Mouse (Mus musculus): Measurements from ENCODE around the gene Pemt. TPM values are rescaled to one million over a fixed set of nuclear protein-coding genes. Genes with fewer than 3 reads are reported as not detected.
A peak's percentile ranks its signal among the peaks of the same experiment; 100 is the strongest.

The Pemt gene
- polyA plus RNA-seq, 1 experiment, result 41.5 TPM

GRCm38 (mm10) chr11:60088947-60089346 is 42.7 kb upstream of the Pemt start:
- TF ChIP-seq CTCF (IDR thresholded peaks at IDR 0.05; ENCODE audit: control insufficient read depth, insufficient read depth, insufficient replicate concordance, low read depth, low read length) (peak; percentile 16; the same call in 1 of the 2 replicates), POLR2A (IDR thresholded peaks at IDR 0.05; ENCODE audit: control insufficient read depth, low read depth, low read length) (no peak)
- Histone ChIP-seq H3K4me3 (ENCODE audit: control insufficient read depth, low read depth, low read length) (no peak overlapping the region; the same call in 1 of the 2 replicates), H3K4me1 (ENCODE audit: control insufficient read depth, insufficient read depth, low read length) (peaks cover 6% of the 10 kb centered on the region)

GRCm38 (mm10) chr11:60086676-60087075 is 40.4 kb upstream of the Pemt start:
- H3K36me3 ChIP-seq (ENCODE audit: control insufficient read depth, insufficient read depth, low read length), result no peaks in the 10 kb centered on the region
- H3K4me3 ChIP-seq (ENCODE audit: control insufficient read depth, low read depth, low read length), result peak overlapping the region; percentile 42
- no peak overlapping the region for H3K27ac ChIP-seq (ENCODE audit: control insufficient read depth, insufficient read depth, low read depth, low read length)
- no peaks in the 10 kb centered on the region for H3K27me3 ChIP-seq (ENCODE audit: control insufficient read depth, insufficient read depth, low read length)
- peaks cover 6% of the 10 kb centered on the region for H3K4me1 ChIP-seq (ENCODE audit: control insufficient read depth, insufficient read depth, low read length)
- TF ChIP-seq POLR2A (IDR thresholded peaks at IDR 0.05; ENCODE audit: control insufficient read depth, low read depth, low read length) (no peak), CTCF (IDR thresholded peaks at IDR 0.05; ENCODE audit: control insufficient read depth, insufficient read depth, insufficient replicate concordance, low read depth, low read length) (no peak)

More at GRCm38 (mm10) chr11:60088947-60089346, 42.7 kb upstream of the Pemt start:
- Histone ChIP-seq H3K27me3 (ENCODE audit: control insufficient read depth, insufficient read depth, low read length) (no peaks in the 10 kb centered on the region), H3K27ac (ENCODE audit: control insufficient read depth, insufficient read depth, low read depth, low read length) (no peak overlapping the region), H3K36me3 (ENCODE audit: control insufficient read depth, insufficient read depth, low read length) (no peaks in the 10 kb centered on the region)

- Histone ChIP-seq H3K4me3 (ENCODE audit: control insufficient read depth, low read depth, low read length) (no peak overlapping the region), H3K4me1 (ENCODE audit: control insufficient read depth, insufficient read depth, low read length) (peaks cover 6% of the 10 kb centered on the region), H3K27me3 (ENCODE audit: control insufficient read depth, insufficient read depth, low read length) (no peaks in the 10 kb centered on the region), H3K27ac (ENCODE audit: control insufficient read depth, insufficient read depth, low read depth, low read length) (no peak overlapping the region), H3K36me3 (ENCODE audit: control insufficient read depth, insufficient read depth, low read length) (no peaks in the 10 kb centered on the region)
- TF ChIP-seq CTCF (IDR thresholded peaks at IDR 0.05; ENCODE audit: control insufficient read depth, insufficient read depth, insufficient replicate concordance, low read depth, low read length), result peak; percentile 84; the same call in 1 of the 2 replicates
- TF ChIP-seq POLR2A (IDR thresholded peaks at IDR 0.05; ENCODE audit: control insufficient read depth, low read depth, low read length), result no peak
Observed at GRCm38 (mm10) chr11:60084589-60084988, 38.3 kb upstream of the Pemt start.

GRCm38 (mm10) chr11:60076790-60077189 is 30.5 kb upstream of the Pemt start:
- H3K4me1 ChIP-seq (ENCODE audit: control insufficient read depth, insufficient read depth, low read length), result no peaks in the 10 kb centered on the region
- H3K4me3 ChIP-seq (ENCODE audit: control insufficient read depth, low read depth, low read length), result no peak overlapping the region
- no peaks in the 10 kb centered on the region for H3K36me3 ChIP-seq (ENCODE audit: control insufficient read depth, insufficient read depth, low read length)
- H3K27ac ChIP-seq (ENCODE audit: control insufficient read depth, insufficient read depth, low read depth, low read length), result no peak overlapping the region
- TF ChIP-seq CTCF (IDR thresholded peaks at IDR 0.05; ENCODE audit: control insufficient read depth, insufficient read depth, insufficient replicate concordance, low read depth, low read length) (peak; percentile 30; the same call in 1 of the 2 replicates), POLR2A (IDR thresholded peaks at IDR 0.05; ENCODE audit: control insufficient read depth, low read depth, low read length) (no peak)
- H3K27me3 ChIP-seq (ENCODE audit: control insufficient read depth, insufficient read depth, low read length), result no peaks in the 10 kb centered on the region

GRCm38 (mm10) chr11:60076183-60076582 is 29.9 kb upstream of the Pemt start:
- H3K36me3 ChIP-seq (ENCODE audit: control insufficient read depth, insufficient read depth, low read length), result no peaks in the 10 kb centered on the region
- no peak for TF ChIP-seq POLR2A (IDR thresholded peaks at IDR 0.05; ENCODE audit: control insufficient read depth, low read depth, low read length)
- TF ChIP-seq CTCF (IDR thresholded peaks at IDR 0.05; ENCODE audit: control insufficient read depth, insufficient read depth, insufficient replicate concordance, low read depth, low read length), result no peak
- no peaks in the 10 kb centered on the region for H3K4me1 ChIP-seq (ENCODE audit: control insufficient read depth, insufficient read depth, low read length)
- H3K27ac ChIP-seq (ENCODE audit: control insufficient read depth, insufficient read depth, low read depth, low read length), result no peak overlapping the region
- H3K27me3 ChIP-seq (ENCODE audit: control insufficient read depth, insufficient read depth, low read length), result no peaks in the 10 kb centered on the region
- H3K4me3 ChIP-seq (ENCODE audit: control insufficient read depth, low read depth, low read length), result no peak overlapping the region

- H3K27me3 ChIP-seq (ENCODE audit: control insufficient read depth, insufficient read depth, low read length), result no peaks in the 10 kb centered on the region
- no peaks in the 10 kb centered on the region for H3K4me1 ChIP-seq (ENCODE audit: control insufficient read depth, insufficient read depth, low read length)
- no peak overlapping the region for H3K27ac ChIP-seq (ENCODE audit: control insufficient read depth, insufficient read depth, low read depth, low read length)
- TF ChIP-seq POLR2A (IDR thresholded peaks at IDR 0.05; ENCODE audit: control insufficient read depth, low read depth, low read length) (no peak), CTCF (IDR thresholded peaks at IDR 0.05; ENCODE audit: control insufficient read depth, insufficient read depth, insufficient replicate concordance, low read depth, low read length) (no peak)
- H3K4me3 ChIP-seq (ENCODE audit: control insufficient read depth, low read depth, low read length), result no peak overlapping the region
- H3K36me3 ChIP-seq (ENCODE audit: control insufficient read depth, insufficient read depth, low read length), result no peaks in the 10 kb centered on the region
Observed at GRCm38 (mm10) chr11:60073936-60074502, 27.7 kb upstream of the Pemt start.

- TF ChIP-seq POLR2A (IDR thresholded peaks at IDR 0.05; ENCODE audit: control insufficient read depth, low read depth, low read length) (no peak), CTCF (IDR thresholded peaks at IDR 0.05; ENCODE audit: control insufficient read depth, insufficient read depth, insufficient replicate concordance, low read depth, low read length) (no peak)
- H3K36me3 ChIP-seq (ENCODE audit: control insufficient read depth, insufficient read depth, low read length), result no peaks in the 10 kb centered on the region
- no peaks in the 10 kb centered on the region for H3K27me3 ChIP-seq (ENCODE audit: control insufficient read depth, insufficient read depth, low read length)
- no peak overlapping the region for H3K4me3 ChIP-seq (ENCODE audit: control insufficient read depth, low read depth, low read length)
- no peak overlapping the region for H3K27ac ChIP-seq (ENCODE audit: control insufficient read depth, insufficient read depth, low read depth, low read length)
- H3K4me1 ChIP-seq (ENCODE audit: control insufficient read depth, insufficient read depth, low read length), result no peaks in the 10 kb centered on the region
Observed at GRCm38 (mm10) chr11:60073121-60073520, 26.8 kb upstream of the Pemt start.

Measured in testis, adult 2 months (tissue).